Mouse (Mus musculus) megakaryocyte, embryonic 14.5 days (primary cell): Measurements from ENCODE around the gene Stom.

Source experiments
- FLI1 ChIP-seq: IDR thresholded peaks from 2 replicates; pipeline ENCODE4 v1.6.1; 2012; ENCODE audit warnings: low read length, inconsistent platforms, mixed read lengths
- GATA1 ChIP-seq: IDR thresholded peaks from 3 replicates; pipeline ENCODE4 v1.6.1; 2012; ENCODE audit warnings: mixed read lengths, low read length, inconsistent platforms, borderline replicate concordance

GRCm38 (mm10) chr2:35269136-35269535 lies 67.6 kb downstream of the Stom start:
- TF ChIP-seq GATA1 (no peak), FLI1 (no peak)
